Mouse (Mus musculus): ENCODE data around the gene Rap1b.

- TF ChIP-seq CTCF (IDR thresholded peaks at IDR 0.05; ENCODE audit: extremely low read depth, insufficient read length, insufficient replicate concordance, low read depth, low read length) (peak; percentile 68; the same call in 1 of the 2 replicates), POLR2A (IDR thresholded peaks at IDR 0.05; ENCODE audit: low read depth, low read length) (no peak)
Observed at GRCm38 (mm10) chr10:117824139-117824538, 21.7 kb downstream of the Rap1b start.
